20 mouse cellular contexts compared by ENCODE assay signal in genomic region chr5:118842017-118842396, GRCm38 (mm10).
DNase-seq lines count a peak whose midpoint lies in the region; ATAC-seq and TF ChIP-seq lines count a peak whose summit lies in the region.
"Had no signal": no experiment of that assay in that cellular context is flagged by ENCODE, and none has a peak within 500 bp of the region (broad histone marks: within the 10 kb centered on the region; RNA-seq: fewer than 3 reads in every experiment).

No protein-coding gene starts in this region.

- ATAC-seq in midbrain, embryonic 16.5 days: no peak
- no peak for ATAC-seq in kidney, embryonic 14.5 days (ENCODE audit: low FRiP score, low TSS enrichment)
- no peak for ATAC-seq in midbrain, embryonic 15.5 days (replicated peaks)
- ATAC-seq: forebrain, embryonic 15.5 days; hindbrain, embryonic 16.5 days; midbrain, embryonic 13.5 days had no signal

- no peaks in the 10 kb centered on the region for H3K36me3 ChIP-seq in midbrain, embryonic 16.5 days (ENCODE audit: control insufficient read depth, insufficient read depth, low read length)
- H3K36me3 ChIP-seq in kidney, embryonic 14.5 days (ENCODE audit: control insufficient read depth, insufficient read depth, low read length): no peaks in the 10 kb centered on the region
- no peaks in the 10 kb centered on the region for H3K36me3 ChIP-seq in midbrain, embryonic 15.5 days (replicated peaks)
- H3K36me3 ChIP-seq: forebrain, embryonic 15.5 days; G1E; heart, embryonic 10.5 days; midbrain, embryonic 13.5 days had no signal

- no peak for TF ChIP-seq CTCF in lung, adult 2 months (IDR thresholded peaks at IDR 0.05; ENCODE audit: insufficient read depth, low read length)

- no peak overlapping the region for H3K9ac ChIP-seq in midbrain, embryonic 16.5 days (ENCODE audit: low read depth, low read length)
- H3K9ac ChIP-seq in kidney, embryonic 14.5 days (ENCODE audit: low read depth, low read length): no peak overlapping the region
- no peak overlapping the region for H3K9ac ChIP-seq in midbrain, embryonic 15.5 days
- H3K9ac ChIP-seq: forebrain, embryonic 15.5 days; midbrain, embryonic 13.5 days had no signal

- WGBS in lung, adult 2 months: 37% methylated on average over 10 of the region's 10 CpGs
- 72% methylated on average over 10 of the region's 10 CpGs for WGBS in midbrain, embryonic 16.5 days
- 50% methylated on average over 10 of the region's 10 CpGs for WGBS in kidney, embryonic 14.5 days
- WGBS in midbrain, embryonic 15.5 days: 74% methylated on average over 10 of the region's 10 CpGs

- H3K4me1 ChIP-seq in lung, adult 2 months (ENCODE audit: control insufficient read depth, insufficient read depth, low read length): no peaks in the 10 kb centered on the region
- no peaks in the 10 kb centered on the region for H3K4me1 ChIP-seq in midbrain, embryonic 16.5 days (ENCODE audit: control insufficient read depth, insufficient read depth, low read length)
- H3K4me1 ChIP-seq in kidney, embryonic 14.5 days (ENCODE audit: control insufficient read depth, insufficient read depth, low read length): peaks cover 4% of the 10 kb centered on the region; the same call in 1 of the 2 replicates
- no peaks in the 10 kb centered on the region for H3K4me1 ChIP-seq in midbrain, embryonic 15.5 days
- H3K4me1 ChIP-seq: midbrain, embryonic 13.5 days had no signal

- peak; percentile 29 for DNase-seq in gastrocnemius, postnatal 14 days
- DNase-seq in gastrocnemius, postnatal 36 days: no peak
- peak; percentile 21 for DNase-seq in fat pad, adult 2 months (ENCODE audit: extremely low read depth, low read depth, low spot score)
- DNase-seq in lung, adult 2 months: peak; percentile 5
- peak; percentile 27 to 52 for DNase-seq in lung, postnatal 4 days
- DNase-seq: adrenal gland, adult 8-10 months; cerebellum, adult 9-11 months; heart, postnatal 14 days; kidney, adult 2 months; kidney, postnatal 4 days; right cerebral cortex, postnatal 4 days; thymus, adult 2 months had no signal

- TF ChIP-seq POLR2A in lung, adult 2 months (IDR thresholded peaks at IDR 0.05; ENCODE audit: borderline replicate concordance, extremely low read depth, low read depth, low read length): no peak

- no peak overlapping the region for H3K4me2 ChIP-seq in midbrain, embryonic 16.5 days (ENCODE audit: low read length)
- H3K4me2 ChIP-seq in kidney, embryonic 14.5 days (replicated peaks; ENCODE audit: low read depth, low read length): no peak overlapping the region
- H3K4me2 ChIP-seq in midbrain, embryonic 15.5 days: no peak overlapping the region
- H3K4me2 ChIP-seq: forebrain, embryonic 15.5 days; midbrain, embryonic 13.5 days had no signal

- no peaks in the 10 kb centered on the region for H3K27me3 ChIP-seq in midbrain, embryonic 16.5 days (ENCODE audit: control insufficient read depth, insufficient read depth, low read depth, low read length)
- no peaks in the 10 kb centered on the region for H3K27me3 ChIP-seq in kidney, embryonic 14.5 days (ENCODE audit: control insufficient read depth, insufficient read depth, low read length)
- H3K27me3 ChIP-seq in midbrain, embryonic 15.5 days (replicated peaks): no peaks in the 10 kb centered on the region
- H3K27me3 ChIP-seq: forebrain, embryonic 15.5 days; midbrain, embryonic 13.5 days had no signal

- no peaks in the 10 kb centered on the region for H3K9me3 ChIP-seq in midbrain, embryonic 16.5 days (replicated peaks; ENCODE audit: control insufficient read depth, low read length, poor library complexity, severe bottlenecking)
- no peaks in the 10 kb centered on the region for H3K9me3 ChIP-seq in kidney, embryonic 14.5 days (ENCODE audit: control insufficient read depth, low read length)
- no peaks in the 10 kb centered on the region for H3K9me3 ChIP-seq in midbrain, embryonic 15.5 days
- H3K9me3 ChIP-seq: forebrain, embryonic 15.5 days; heart, embryonic 10.5 days; midbrain, embryonic 13.5 days had no signal

- H3K4me3 ChIP-seq in lung, adult 2 months (replicated peaks; ENCODE audit: extremely low read depth, low read depth, low read length): no peak overlapping the region
- H3K4me3 ChIP-seq in midbrain, embryonic 16.5 days (ENCODE audit: low read depth, low read length): no peak overlapping the region
- no peak overlapping the region for H3K4me3 ChIP-seq in kidney, embryonic 14.5 days (ENCODE audit: low read length)
- H3K4me3 ChIP-seq in midbrain, embryonic 15.5 days: no peak overlapping the region
- H3K4me3 ChIP-seq: forebrain, embryonic 15.5 days; heart, embryonic 10.5 days; midbrain, embryonic 13.5 days had no signal

- no peak overlapping the region for H3K27ac ChIP-seq in midbrain, embryonic 16.5 days (ENCODE audit: low read length)
- no peak overlapping the region for H3K27ac ChIP-seq in kidney, embryonic 14.5 days (ENCODE audit: low read depth, low read length)
- H3K27ac ChIP-seq in midbrain, embryonic 15.5 days: no peak overlapping the region
- H3K27ac ChIP-seq: forebrain, embryonic 15.5 days; heart, embryonic 10.5 days; midbrain, embryonic 13.5 days had no signal

- intact Hi-C loops in gastrocnemius, postnatal 14 days (cut with DNase I; ENCODE audit: low total_unique reads): no loop called here
- intact Hi-C loops in gastrocnemius, postnatal 36 days (cut with DNase I): no loop called here

Comparison
In these comparisons a context has a peak if more than half of its experiments do, and no peak if none do; other contexts are left out.
1. DNase-seq: peak in gastrocnemius, postnatal 14 days (single experiment), fat pad, adult 2 months (single experiment), lung, adult 2 months (single experiment) and lung, postnatal 4 days (2 of 2); none in gastrocnemius, postnatal 36 days (0 of 2).